Mouse (Mus musculus): ENCODE measurements around the gene Sp9.

Sp9 gene

DNA sequence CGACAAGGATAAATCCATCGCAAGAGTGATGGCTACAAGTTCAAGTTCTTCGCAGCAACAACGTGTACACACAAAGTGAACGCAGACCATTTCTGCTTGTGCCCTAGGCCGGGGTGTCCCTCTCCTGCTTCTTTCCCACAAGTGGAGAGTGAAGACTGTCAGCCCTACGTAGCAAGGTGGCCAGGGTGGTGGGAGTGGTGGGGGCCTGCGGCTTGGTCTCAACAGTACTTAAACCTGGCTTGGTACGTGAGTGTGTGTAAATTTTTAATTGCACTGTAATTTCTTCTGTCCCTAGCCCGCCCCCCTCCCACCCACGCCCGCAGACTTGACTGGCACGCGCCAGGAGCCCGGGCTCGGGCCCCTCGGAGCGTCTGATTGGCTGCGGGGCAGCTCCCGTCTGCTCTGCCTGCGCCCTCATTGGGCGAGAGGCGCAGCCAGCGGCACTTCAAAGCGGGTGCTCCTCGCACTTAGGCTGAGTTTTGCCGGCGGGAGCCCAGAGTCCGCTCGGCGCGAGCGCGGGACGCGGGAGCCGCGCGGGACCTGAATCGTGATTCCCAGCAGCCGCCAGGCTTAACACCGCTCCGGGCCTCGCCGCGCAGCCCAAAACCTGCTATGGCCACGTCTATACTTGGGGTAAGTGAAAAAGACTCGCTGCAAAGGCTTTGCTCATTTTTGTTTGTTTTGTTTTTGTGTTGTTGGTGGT is at the start of gene Sp9:
Gene Sp9, plus strand, starts transcription at position 467 of the 703 bp plus-strand sequence.
- no peak for DNase-seq (ENCODE audit: low read depth, low spot score)

DNA sequence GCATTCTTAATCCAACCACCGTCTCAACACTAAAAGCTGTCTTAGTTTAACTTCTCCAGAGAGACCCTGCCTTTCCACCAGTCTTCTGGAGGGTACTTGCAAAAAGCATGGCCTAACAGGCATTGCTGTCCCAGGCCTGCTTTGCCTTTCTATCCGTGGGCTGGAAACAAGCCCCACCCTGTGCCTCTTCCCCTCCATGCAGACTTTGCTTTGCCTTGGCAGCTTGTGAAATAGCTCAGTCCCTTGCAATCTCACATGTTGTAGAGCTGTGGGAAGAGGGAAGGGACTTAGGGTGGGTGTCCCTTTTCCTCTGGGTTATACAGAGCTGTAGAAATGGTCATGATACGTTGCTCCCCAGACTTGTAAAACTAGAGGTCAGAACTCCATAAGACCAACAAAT is 40.6 kb upstream of the Sp9 start:
- no peak for DNase-seq (ENCODE audit: low read depth, low spot score)

DNA sequence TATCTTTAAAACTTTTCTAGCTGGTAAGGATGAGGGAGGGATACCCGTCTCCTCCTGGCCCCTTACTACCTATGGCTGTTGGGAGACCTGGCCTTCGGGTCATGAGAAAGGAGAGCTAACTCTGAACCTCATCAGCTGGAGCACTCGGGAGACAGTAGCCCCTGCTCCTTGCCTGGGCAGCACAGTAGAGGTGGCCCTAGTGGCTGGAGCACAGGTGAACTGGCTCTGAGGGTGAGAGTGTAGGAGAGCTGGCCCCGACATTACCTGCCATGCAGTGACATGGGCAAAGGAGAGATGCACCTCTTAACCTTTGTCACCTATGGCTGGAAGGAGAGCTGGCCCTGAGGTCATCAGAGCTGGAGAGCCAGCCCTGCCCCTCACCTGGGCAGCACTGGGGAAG is 30.4 kb upstream of the Sp9 start:
- no peak for DNase-seq (ENCODE audit: low read depth, low spot score)

DNA sequence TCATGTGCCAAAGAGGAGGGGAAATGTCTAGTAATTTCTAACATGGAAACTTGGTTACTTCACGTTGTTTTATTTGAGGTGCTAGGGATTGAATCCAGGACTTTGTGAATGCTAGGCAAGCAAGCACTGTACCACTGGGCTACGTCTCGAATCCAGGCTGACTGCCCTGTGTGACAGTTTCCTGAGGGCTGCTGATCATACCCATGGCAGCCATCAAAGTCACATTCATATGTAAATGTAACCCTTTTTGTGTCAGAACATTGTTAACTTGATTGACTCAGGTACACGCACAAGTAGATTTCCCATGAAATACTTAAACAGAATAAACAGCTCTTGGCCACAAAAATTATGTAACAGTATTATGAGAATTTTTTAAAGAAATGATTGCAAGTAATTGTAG is 23.0 kb upstream of the Sp9 start:
- no peak for DNase-seq (ENCODE audit: low read depth, low spot score)

DNA sequence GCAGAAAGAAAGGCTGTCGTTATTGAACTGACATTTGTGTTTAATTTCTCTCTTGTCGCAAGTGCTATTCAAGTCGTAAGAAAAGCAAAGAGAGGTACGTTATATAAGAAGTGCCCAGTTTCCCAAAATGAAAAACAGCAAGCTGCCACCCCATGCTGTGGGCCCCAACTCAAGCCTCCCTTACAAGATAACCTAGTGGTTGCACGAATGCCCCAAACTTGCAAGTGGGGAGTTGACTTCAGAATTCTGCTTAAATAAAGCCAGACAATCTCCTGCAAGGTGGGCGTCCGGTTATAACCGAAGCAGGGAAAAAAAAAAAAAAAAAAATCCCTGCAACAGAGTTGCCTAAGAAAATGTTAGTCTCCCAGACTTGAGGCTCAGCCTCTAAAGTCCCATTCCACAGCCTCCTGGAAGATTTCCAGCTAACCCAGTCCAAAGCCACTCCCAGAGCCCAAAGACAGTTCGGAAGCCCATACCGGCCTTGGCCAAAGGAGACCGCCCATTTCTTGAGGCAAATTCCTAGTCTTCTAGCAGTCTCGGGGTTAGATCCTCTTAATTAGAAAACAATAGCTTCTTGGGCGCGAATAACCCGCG is 8.5 kb upstream of the Sp9 start:
- DNase-seq (ENCODE audit: low read depth, low spot score): no peak

DNA sequence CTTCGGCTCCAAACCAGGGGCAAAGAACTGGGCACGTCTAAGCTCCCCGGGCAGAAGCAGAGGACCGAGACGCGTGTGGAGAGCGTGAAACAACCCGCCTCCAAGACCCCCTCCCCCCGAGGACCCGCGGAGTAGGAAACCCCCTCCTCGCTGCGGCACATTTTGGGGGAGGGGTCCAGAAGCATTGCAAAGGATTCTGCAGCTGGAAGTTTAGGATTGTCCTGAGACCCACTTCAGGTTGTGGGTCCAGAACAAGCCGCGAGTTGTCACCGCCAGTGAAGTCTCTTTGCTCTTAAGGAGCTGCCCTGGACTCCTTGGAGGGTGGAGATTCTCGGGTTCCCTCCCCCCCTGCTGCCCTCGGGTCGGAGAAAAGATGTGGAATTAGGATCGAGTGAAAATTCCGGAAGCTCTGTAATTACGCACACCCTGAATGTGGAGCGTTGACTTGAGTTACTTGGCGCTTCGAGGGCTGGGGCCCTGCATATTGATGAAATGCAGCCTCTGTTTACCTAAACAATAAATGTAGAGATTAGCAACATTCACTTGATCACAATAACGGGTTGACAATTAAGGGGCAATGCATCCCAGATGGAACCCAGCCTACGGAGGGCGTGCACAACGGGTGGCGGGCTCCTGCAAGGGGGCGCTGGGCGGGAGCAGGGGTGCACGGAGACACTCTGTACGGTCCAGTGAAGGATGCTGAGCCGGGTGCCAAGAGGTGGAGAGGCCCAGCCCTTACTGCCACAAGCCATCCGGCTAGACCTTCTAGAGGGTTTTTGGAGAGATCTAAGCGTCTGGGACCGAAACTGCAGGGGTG is 7.7 kb upstream of the Sp9 start:
- DNase-seq (ENCODE audit: low read depth, low spot score): no peak

DNA sequence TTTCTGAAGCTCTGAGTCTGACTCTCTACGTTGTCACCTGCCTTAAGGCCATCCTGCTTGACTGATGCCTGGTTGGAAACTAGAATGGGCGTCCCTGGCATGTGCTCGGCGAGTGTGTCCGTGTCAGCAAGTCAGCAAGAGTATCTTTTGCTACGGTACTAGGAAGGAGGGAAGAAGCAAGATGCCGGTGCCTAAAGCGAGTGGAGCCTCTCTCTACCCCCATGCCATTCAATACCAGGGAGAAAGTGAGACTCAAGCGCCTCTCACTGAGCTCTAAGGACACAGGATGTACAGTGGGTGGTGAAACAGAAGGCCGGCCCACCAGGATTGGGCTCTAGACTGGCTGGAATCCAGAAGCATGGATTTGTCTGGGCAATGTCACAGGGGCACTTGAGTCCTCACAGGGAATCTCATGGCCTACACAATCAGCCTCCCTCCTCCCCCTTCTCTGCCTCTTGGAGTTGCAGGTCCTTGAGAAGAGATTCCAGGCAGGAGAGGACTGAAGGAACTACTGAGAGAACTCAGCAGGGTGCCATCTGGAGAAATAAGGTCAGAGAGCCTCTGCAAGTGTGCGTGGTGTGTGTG is 7.0 kb upstream of the Sp9 start:
- no peak for DNase-seq (ENCODE audit: low read depth, low spot score)

DNA sequence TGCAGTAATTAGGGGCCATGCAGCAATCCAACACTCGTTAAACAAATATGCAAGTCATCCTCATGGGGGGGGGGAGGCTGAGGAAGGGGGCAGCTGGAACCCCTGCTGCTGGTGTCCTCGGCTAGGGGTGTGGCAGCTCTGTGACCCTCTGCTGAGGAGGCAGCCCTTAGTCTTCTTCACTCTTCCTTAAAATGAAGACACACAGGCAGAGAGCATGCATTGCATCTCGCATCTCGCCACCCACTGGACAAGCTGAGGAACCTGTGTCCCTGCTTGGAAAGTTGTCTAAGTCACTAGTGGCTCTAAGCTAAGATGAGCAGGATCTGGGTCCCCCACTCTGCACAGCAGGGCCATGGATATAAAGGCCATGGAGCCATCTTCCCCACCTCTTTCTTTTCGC is 5.7 kb upstream of the Sp9 start:
- DNase-seq (ENCODE audit: low read depth, low spot score): no peak

DNA sequence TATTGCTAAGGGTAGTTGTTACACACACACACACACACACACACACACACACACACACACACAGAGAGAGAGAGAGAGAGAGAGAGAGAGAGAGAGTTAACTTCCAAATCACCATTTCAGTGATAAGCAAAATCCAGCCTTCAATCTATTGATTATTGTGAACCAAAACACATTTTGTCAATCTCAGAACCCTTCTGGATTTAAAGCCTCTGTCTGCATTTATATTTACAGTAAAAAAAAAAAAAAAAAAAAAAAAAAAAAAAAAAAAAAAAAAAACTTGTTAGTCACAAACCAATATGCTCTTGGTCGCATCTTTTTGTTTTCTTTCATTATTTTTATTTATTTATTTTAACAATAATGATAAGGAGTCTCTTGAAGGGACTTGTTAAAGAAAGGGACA is 5.1 kb upstream of the Sp9 start:
- DNase-seq (ENCODE audit: low read depth, low spot score): no peak

DNA sequence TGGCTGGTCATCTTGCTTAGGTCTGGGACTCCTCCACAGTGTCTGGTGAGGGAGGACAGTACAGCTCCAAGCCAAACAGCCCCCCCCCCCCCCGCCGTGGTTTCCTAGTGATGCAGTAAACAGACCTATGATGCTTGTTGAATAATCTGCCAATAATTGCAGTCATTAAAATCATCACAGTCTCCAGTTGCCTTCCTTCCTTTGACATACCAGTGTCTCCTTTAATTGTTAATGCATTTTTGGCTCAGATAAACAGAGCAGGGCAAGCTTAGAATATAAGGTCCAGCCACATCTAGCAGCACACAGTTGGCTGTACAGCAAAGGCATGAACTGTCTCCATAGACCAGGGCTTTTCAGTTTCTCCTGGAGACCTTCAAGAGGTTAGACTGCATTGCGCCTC is 4.5 kb upstream of the Sp9 start:
- DNase-seq (ENCODE audit: low read depth, low spot score): no peak

DNA sequence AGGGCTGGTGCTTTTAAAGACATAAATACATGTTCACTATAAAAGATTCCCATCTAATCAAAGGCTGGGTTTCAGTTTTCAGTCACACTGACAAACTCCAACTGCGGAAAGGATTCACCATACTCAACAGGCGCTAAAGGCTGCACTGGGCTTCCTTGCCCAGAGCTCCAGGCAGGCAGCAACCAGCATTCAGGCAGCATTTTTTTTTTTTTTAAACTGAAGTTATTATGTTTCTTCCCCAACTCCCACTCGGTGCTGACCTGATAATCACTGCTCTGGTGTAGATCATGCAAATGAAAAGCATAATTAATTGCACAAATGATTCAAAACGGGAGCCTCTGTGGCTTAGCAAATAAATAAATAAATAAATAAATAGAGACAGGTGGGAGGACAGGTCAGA is 3.9 kb upstream of the Sp9 start:
- no peak for DNase-seq (ENCODE audit: low read depth, low spot score)

DNA sequence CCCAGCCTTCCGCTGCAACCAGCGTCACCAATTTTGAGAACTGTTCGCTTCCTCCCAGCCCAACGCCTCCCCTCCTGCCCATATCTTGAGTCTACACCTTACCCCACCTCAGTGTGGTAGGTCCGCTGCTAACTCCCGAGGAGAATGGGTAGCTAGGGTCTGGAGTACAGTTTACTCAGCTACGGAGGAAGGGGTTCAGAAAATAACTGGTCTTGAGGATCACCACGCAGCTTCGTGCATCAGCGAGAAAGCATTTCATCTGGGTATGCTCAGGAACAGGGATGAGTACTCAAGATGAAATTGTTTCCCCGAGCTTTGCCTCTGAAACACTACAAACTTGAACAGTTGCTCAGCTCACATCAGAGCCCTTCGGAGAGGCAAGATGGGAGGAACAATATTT is 3.4 kb upstream of the Sp9 start:
- no peak for DNase-seq (ENCODE audit: low read depth, low spot score)

DNA sequence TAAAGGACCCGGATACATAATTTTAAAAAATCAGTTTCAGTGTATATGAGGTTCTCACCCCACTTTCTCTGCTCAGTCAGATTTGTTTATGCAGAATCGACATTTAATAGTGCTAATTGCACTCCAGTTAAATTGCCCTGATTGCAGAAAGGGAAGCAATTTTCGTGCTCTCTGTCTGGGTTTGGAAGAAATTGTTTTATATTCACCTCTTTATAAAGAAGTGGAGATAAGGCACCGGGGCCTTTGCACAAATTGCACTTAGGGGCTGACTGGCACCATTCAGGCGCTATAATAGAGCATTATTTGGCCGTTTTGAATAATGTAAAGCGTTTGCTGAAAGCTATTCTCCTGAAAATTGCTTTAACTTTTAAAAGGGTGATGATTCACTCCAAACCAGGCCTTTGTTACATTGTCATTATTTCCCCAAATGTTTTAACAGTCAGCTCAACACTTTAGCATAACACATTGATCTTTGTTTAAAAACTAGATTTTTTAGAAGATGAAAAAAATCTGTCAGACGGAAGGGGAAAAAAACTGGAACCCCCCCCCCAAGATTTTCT is 2.8 kb upstream of the Sp9 start:
- DNase-seq (ENCODE audit: low read depth, low spot score): no peak

DNA sequence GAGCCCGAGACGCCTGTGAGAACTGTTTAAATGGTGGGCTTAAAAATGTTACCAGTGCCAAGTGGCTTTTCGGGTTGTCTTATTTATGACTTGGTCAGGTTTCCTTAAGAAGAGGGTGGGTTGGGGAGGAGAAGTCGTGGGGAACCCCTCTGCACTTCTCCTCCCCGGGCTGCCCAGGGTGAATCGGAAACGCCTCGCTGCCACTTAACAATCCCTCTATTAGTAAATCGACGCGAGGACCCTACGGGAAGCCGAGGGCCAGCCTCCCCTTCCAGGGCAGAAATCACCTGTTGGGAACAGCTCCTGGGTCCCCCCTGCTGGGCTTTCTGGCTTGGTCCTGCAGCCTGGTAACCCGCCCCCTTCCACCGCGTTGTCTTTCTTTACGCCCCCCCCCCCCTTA is 2.1 kb upstream of the Sp9 start:
- no peak for DNase-seq (ENCODE audit: low read depth, low spot score)

DNA sequence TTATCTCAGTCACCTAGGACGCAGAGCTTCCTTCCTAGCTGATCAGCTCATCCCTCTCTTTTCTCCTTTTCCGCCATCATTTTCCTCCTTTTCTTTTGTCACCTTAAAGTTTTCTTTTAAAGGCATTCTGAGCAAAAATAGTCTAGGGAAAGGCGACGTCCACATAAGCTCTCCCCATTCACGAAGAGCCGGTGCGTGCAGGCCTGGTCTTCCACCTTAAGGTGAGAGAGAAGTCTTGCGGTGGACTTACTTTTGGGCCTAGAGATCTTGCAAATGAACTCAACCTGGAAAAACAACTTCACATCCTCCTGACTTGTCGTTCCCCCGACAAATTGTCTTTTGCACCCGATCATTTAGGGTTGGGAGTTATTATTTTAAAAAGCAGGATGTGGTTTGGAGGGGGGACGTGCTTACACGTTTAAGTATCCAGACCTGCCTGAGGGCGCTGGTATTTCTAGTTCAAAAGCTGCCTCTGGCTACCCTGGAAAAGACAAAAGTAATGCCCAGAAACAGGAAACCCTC is 1.6 kb upstream of the Sp9 start:
- no peak for DNase-seq (ENCODE audit: low read depth, low spot score)

DNA sequence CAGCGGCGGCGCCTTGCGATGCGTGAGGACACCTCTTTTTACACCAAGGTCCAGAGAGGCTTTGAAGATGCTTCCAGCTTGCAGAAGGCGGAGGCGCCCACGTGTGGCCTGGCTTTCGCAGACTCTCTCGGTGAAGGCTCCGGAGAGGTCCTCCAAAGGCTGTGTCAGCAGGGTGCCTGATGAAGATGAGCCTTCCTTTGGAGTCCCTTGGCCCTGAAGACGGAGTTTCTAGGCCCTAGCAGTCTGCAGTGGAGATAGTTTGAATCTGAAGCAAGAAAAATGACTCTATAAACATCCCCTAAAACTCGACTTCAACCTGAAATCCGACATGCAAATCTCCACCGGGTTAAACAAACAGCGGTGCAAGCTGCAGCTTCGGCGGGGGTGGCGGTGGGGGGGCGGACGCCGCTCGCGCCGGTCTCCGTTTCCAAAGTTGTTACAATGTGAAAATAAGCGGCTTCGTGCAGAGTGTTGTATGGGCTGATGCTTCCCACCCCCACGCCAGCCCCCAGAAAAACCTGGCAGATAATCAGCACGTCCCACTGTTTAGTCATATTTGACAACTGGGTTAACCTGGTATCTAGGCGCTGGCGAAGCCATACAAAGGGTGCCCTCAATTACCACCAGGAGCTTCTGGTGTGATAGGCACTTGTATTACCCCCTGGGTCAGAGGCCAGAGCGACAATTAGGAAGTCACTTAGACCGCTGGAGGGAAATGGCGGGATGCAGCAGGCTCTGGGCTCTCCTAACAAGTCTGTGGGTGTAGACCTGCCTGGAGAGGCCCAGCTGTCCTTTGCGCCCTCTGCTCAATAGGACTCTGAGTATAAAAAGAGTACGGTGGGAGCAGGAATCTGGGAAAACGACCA is 899 bp upstream of the Sp9 start:
- no peak for DNase-seq (ENCODE audit: low read depth, low spot score)

DNA sequence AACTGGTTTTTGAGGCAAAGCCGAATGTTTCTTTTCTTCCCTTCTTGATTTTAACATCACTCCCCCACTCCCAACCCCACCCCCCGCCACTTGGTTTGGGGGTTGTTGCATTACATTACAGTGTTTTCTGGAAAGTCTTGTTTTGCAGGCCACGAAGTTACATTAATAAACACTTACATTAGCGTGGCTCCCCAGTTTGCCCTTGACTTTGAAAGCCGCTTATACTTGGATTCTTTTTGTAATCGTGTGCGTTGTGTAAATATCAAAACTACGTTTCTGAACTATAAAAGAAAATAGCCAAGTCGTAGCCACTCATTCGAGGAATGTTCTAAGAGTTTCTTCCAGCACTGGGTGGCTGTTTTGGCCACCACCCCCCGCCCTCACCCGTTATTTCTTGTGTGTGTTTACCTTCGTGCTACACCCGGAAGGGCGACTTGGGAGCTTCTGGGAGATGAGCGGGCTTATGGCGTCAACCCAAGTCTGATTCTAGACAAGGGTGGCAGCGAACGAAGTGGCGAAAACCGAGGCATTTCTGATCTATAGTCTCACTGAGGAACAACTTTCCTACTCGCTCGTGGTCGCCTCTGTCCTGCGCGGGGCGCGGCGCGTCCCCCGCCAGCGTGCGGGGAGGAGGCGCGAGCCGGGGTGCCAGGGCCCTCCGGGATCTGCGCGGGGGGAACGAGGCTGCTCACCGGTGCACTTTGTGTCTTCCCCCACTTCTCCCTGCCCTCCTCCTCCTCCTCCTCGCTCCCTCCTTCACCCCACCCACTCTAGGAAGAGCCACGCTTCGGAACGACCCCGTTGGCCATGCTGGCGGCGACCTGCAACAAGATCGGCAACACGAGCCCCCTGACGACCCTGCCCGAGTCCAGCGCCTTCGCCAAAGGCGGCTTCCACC is 875 bp downstream of the Sp9 start:
- no peak for DNase-seq (ENCODE audit: low read depth, low spot score)

DNA sequence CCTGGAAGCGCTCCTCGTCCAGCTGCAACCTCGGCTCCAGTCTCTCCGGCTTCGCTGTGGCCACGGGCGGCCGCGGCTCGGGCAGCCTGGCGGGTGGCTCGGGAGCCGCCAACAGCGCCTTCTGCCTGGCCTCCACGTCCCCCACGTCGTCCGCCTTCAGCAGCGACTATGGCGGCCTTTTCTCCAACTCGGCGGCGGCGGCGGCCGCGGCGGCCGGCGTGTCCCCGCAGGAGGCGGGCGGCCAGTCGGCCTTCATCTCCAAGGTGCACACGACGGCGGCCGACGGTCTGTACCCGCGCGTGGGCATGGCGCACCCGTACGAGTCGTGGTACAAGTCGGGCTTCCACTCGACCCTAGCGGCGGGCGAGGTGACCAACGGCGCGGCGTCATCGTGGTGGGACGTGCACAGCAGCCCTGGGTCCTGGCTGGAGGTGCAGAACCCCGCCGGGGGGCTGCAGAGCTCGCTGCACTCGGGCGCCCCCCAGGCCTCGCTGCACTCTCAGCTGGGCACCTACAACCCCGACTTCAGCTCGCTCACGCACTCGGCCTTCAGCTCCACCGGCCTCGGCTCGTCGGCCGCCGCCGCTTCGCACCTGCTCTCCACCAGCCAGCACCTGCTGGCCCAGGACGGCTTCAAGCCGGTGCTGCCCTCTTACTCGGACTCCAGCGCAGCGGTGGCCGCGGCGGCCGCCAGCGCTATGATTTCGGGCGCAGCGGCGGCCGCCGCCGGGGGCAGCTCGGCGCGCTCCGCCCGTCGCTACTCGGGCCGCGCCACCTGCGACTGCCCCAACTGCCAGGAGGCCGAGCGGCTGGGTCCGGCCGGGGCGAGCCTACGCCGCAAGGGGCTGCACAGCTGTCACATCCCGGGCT is 1.8 kb downstream of the Sp9 start:
- DNase-seq (ENCODE audit: low read depth, low spot score): no peak

All from embryo, embryonic 11.5 days (tissue).